Mouse (Mus musculus): ENCODE measurements around the gene Trim3. TPM values are rescaled to one million over a fixed set of nuclear protein-coding genes. Genes with fewer than 3 reads are reported as not detected.

Trim3 gene
- polyA plus RNA-seq, 1 experiment, result 22.0 TPM

- DNase-seq, result no peak
- WGBS, result 94% methylated on average over 8 of the region's 8 CpGs
- Histone ChIP-seq H3K4me1 (replicated peaks; ENCODE audit: control insufficient read depth, insufficient read depth, low read length) (peaks cover 22% of the 10 kb centered on the region), H3K27ac (ENCODE audit: control insufficient read depth, insufficient read depth, low read length) (no peak overlapping the region), H3K4me3 (ENCODE audit: control insufficient read depth, insufficient read depth, low read length) (no peak overlapping the region), H3K36me3 (ENCODE audit: control insufficient read depth, insufficient read depth, low read length) (no peaks in the 10 kb centered on the region; the same call in 1 of the 2 replicates), H3K27me3 (ENCODE audit: control insufficient read depth, insufficient read depth, low read length) (no peaks in the 10 kb centered on the region)
- TF ChIP-seq POLR2A (IDR thresholded peaks at IDR 0.05; ENCODE audit: control insufficient read depth, extremely low read depth, insufficient read depth, low read length, poor library complexity) (no peak), CTCF (IDR thresholded peaks at IDR 0.05; ENCODE audit: borderline replicate concordance, control insufficient read depth, extremely low read depth, insufficient read depth, low read length, poor library complexity) (no peak)
Observed at GRCm38 (mm10) chr7:105556406-105556805, 77.0 kb downstream of the Trim3 start.

GRCm38 (mm10) chr7:105555571-105555970 is 77.8 kb downstream of the Trim3 start:
- no peak overlapping the region for H3K27ac ChIP-seq (ENCODE audit: control insufficient read depth, insufficient read depth, low read length)
- peaks cover 22% of the 10 kb centered on the region for H3K4me1 ChIP-seq (replicated peaks; ENCODE audit: control insufficient read depth, insufficient read depth, low read length)
- H3K36me3 ChIP-seq (ENCODE audit: control insufficient read depth, insufficient read depth, low read length), result no peaks in the 10 kb centered on the region; the same call in 1 of the 2 replicates
- 87% methylated on average over 10 of the region's 10 CpGs for WGBS
- H3K4me3 ChIP-seq (ENCODE audit: control insufficient read depth, insufficient read depth, low read length), result no peak overlapping the region
- H3K27me3 ChIP-seq (ENCODE audit: control insufficient read depth, insufficient read depth, low read length), result no peaks in the 10 kb centered on the region
- no peak for DNase-seq
- no peak; the same call in 1 of the 2 replicates for TF ChIP-seq CTCF (IDR thresholded peaks at IDR 0.05; ENCODE audit: borderline replicate concordance, control insufficient read depth, extremely low read depth, insufficient read depth, low read length, poor library complexity)
- no peak for TF ChIP-seq POLR2A (IDR thresholded peaks at IDR 0.05; ENCODE audit: control insufficient read depth, extremely low read depth, insufficient read depth, low read length, poor library complexity)

Other genes with a start within 250 kb of the Trim3 start
- 36.6 and 52.6 TPM in 2 replicates for gene Fam160a2, start 233.5 kb downstream of the Trim3 start, polyA plus RNA-seq (2012; rRNA removed)
- gene Cnga4, start 229.0 kb downstream of the Trim3 start, polyA plus RNA-seq (2012; rRNA removed), result 0.19 TPM in 1 of 2 replicates, not detected in the other
- 0.24 and 0.28 TPM in 2 replicates for gene Cckbr, start 207.8 kb downstream of the Trim3 start, polyA plus RNA-seq (2012; rRNA removed)
- 12.7 and 14.5 TPM in 2 replicates for gene Cavin3, start 151.3 kb downstream of the Trim3 start, polyA plus RNA-seq (2012; rRNA removed)
- gene Smpd1, start 79.2 kb downstream of the Trim3 start, polyA plus RNA-seq (2012; rRNA removed), result 43.3 and 47.7 TPM in 2 replicates
- gene Apbb1, start 51.9 kb downstream of the Trim3 start, polyA plus RNA-seq (2012; rRNA removed), result 17.7 and 34.8 TPM in 2 replicates
- 0.97 and 8.6 TPM in 2 replicates for gene Hpx, start 33.4 kb downstream of the Trim3 start, polyA plus RNA-seq (2012; rRNA removed)
- 151 and 194 TPM in 2 replicates for gene Timm10b, start 6.5 kb upstream of the Trim3 start, polyA plus RNA-seq (2012; rRNA removed)
- 53.6 and 56.8 TPM in 2 replicates for gene Arfip2, start 6.8 kb upstream of the Trim3 start, polyA plus RNA-seq (2012; rRNA removed)
- 414 and 445 TPM in 2 replicates for gene Gm45799, start 7.0 kb upstream of the Trim3 start, polyA plus RNA-seq (2012; rRNA removed)
- 1.4 and 2.7 TPM in 2 replicates for gene Dnhd1, start 17.3 kb upstream of the Trim3 start, polyA plus RNA-seq (2012; rRNA removed)
- 179 and 182 TPM in 2 replicates for gene Ilk, start 103.0 kb upstream of the Trim3 start, polyA plus RNA-seq (2012; rRNA removed)
- 16.3 and 17.1 TPM in 2 replicates for gene Rrp8, start 103.8 kb upstream of the Trim3 start, polyA plus RNA-seq (2012; rRNA removed)
- 553 and 667 TPM in 2 replicates for gene Taf10, start 110.8 kb upstream of the Trim3 start, polyA plus RNA-seq (2012; rRNA removed)
- gene Tpp1, start 118.7 kb upstream of the Trim3 start, polyA plus RNA-seq (2012; rRNA removed), result 134 and 153 TPM in 2 replicates
- 2.0 and 2.1 TPM in 2 replicates for gene Dchs1, start 154.1 kb upstream of the Trim3 start, polyA plus RNA-seq (2012; rRNA removed)
- 140 and 157 TPM in 2 replicates for gene Mrpl17, start 177.5 kb upstream of the Trim3 start, polyA plus RNA-seq (2012; rRNA removed)